Mouse (Mus musculus) layer of hippocampus, postnatal 14 days (tissue): ENCODE data around the gene Bdh2. TPM values are rescaled to one million over a fixed set of nuclear protein-coding genes. Genes with fewer than 3 reads are reported as not detected.

Experiments
- total RNA-seq, 2 experiments: library from RNA; stranded (reverse); gene quantifications; 2 replicates each; pipeline ENCODE4 v1.2.3; 2021

The Bdh2 gene
- total RNA-seq, 2 experiments from 2014 or later, result 2.3 to 3.8 TPM

Other genes with a start within 250 kb of the Bdh2 start
- 1 to 10 TPM; 2.7 TPM for gene Cenpe, start 68.7 kb upstream of the Bdh2 start, total RNA-seq
- gene Slc9b2, start 26.5 kb downstream of the Bdh2 start, total RNA-seq, result 1 to 10 TPM; 3.1 to 4.0 TPM
- gene Slc9b1, start 66.8 kb downstream of the Bdh2 start, total RNA-seq, result under 1 TPM; 0.16 to 0.43 TPM
- gene Cisd2, start 142.7 kb downstream of the Bdh2 start, total RNA-seq, result 10 to 100 TPM; 34.5 to 38.2 TPM
- gene Ube2d3, start 156.9 kb downstream of the Bdh2 start, total RNA-seq, result 100 to 1,000 TPM; 246 to 248 TPM
- 10 to 100 TPM in 1 of 2 experiments, 1 to 10 TPM in 1; 6.4 to 11.1 TPM for gene Manba, start 204.4 kb downstream of the Bdh2 start, total RNA-seq